Comparison of ENCODE assay signal across 31 mouse cellular contexts in genomic region chr6:126530019-126530418, GRCm38 (mm10). TPM values are rescaled to one million over a fixed set of nuclear protein-coding genes. Genes with fewer than 3 reads are reported as not detected.
A peak's percentile ranks its signal among the peaks of the same experiment; 100 is the strongest.
DNase-seq lines count a peak whose midpoint lies in the region; ATAC-seq and TF ChIP-seq lines count a peak whose summit lies in the region.
"Had no signal": no experiment of that assay in that cellular context is flagged by ENCODE, and none has a peak within 500 bp of the region (broad histone marks: within the 10 kb centered on the region; RNA-seq: fewer than 3 reads in every experiment).

No protein-coding gene starts in this region.

- H3K9ac ChIP-seq in heart, embryonic 15.5 days, result no peak overlapping the region
- H3K9ac ChIP-seq in lung, embryonic 14.5 days, result no peak overlapping the region
- H3K9ac ChIP-seq: embryonic facial prominence, embryonic 12.5 days; embryonic facial prominence, embryonic 15.5 days; forebrain, postnatal 0 days; heart, embryonic 12.5 days; hindbrain, embryonic 14.5 days had no signal

- H3K4me3 ChIP-seq in heart, embryonic 10.5 days, result no peak overlapping the region
- H3K4me3 ChIP-seq in heart, embryonic 15.5 days, result no peak overlapping the region
- H3K4me3 ChIP-seq in lung, embryonic 14.5 days (ENCODE audit: low read depth, low read length), result no peak overlapping the region
- H3K4me3 ChIP-seq: embryonic facial prominence, embryonic 12.5 days; embryonic facial prominence, embryonic 15.5 days; heart, embryonic 12.5 days had no signal

- no peaks in the 10 kb centered on the region for H3K9me3 ChIP-seq in heart, embryonic 10.5 days
- no peaks in the 10 kb centered on the region for H3K9me3 ChIP-seq in heart, embryonic 15.5 days (replicated peaks)
- H3K9me3 ChIP-seq in lung, embryonic 14.5 days (ENCODE audit: low read depth, low read length), result no peaks in the 10 kb centered on the region
- H3K9me3 ChIP-seq: embryonic facial prominence, embryonic 12.5 days; embryonic facial prominence, embryonic 15.5 days; heart, embryonic 12.5 days had no signal

- 67% methylated on average over 3 of the region's 3 CpGs for WGBS in heart, embryonic 10.5 days
- WGBS in heart, embryonic 15.5 days, result 62% methylated on average over 3 of the region's 3 CpGs
- 72% methylated on average over 3 of the region's 3 CpGs for WGBS in lung, embryonic 14.5 days

- no peak for ATAC-seq in heart, embryonic 15.5 days (replicated peaks; ENCODE audit: insufficient number of reproducible peaks, insufficient read depth, low FRiP score, low read depth)
- ATAC-seq in lung, embryonic 14.5 days (ENCODE audit: insufficient read depth), result no peak
- ATAC-seq: forebrain, embryonic 14.5 days; forebrain, postnatal 0 days; hindbrain, postnatal 0 days; inflammation-experienced regulatory T-cells, adult 6 months; intestine, embryonic 16.5 days; Patski had no signal

- DNase-seq in heart, adult 11 months, result peak; percentile 93
- no peak for DNase-seq in heart, embryonic 10.5 days (ENCODE audit: low spot score)
- DNase-seq in heart, postnatal 4 days, result no peak
- peak; percentile 11 for DNase-seq in lung, embryonic 14.5 days
- DNase-seq in lung, postnatal 25 days (ENCODE audit: low spot score), result no peak
- DNase-seq: adrenal gland, postnatal 10 days; adrenal gland, postnatal 36 days; B cell, adult 2 months; cerebellum, adult 11 months; cerebellum, adult 2 months; cerebellum, adult 9-11 months; cerebellum, postnatal 25 days; forebrain, postnatal 0 days; gastrocnemius, postnatal 36 days; heart, postnatal 14 days; kidney, adult 18-20 months; kidney, adult 9 months had no signal

- no peaks in the 10 kb centered on the region for H3K36me3 ChIP-seq in heart, embryonic 10.5 days
- no peaks in the 10 kb centered on the region for H3K36me3 ChIP-seq in heart, embryonic 15.5 days
- H3K36me3 ChIP-seq in lung, embryonic 14.5 days (ENCODE audit: insufficient read depth), result no peaks in the 10 kb centered on the region
- H3K36me3 ChIP-seq: embryonic facial prominence, embryonic 12.5 days; embryonic facial prominence, embryonic 15.5 days; G1E; heart, embryonic 12.5 days had no signal

- H3K27me3 ChIP-seq in heart, embryonic 10.5 days (ENCODE audit: insufficient read depth, poor library complexity, severe bottlenecking), result peaks cover 19% of the 10 kb centered on the region
- peaks cover 18% of the 10 kb centered on the region for H3K27me3 ChIP-seq in heart, embryonic 15.5 days
- peaks cover 8% of the 10 kb centered on the region; the same call in 1 of the 2 replicates for H3K27me3 ChIP-seq in lung, embryonic 14.5 days (ENCODE audit: insufficient read depth, low read length)

- no peak overlapping the region for H3K27ac ChIP-seq in heart, embryonic 10.5 days
- peak overlapping the region; percentile 42 for H3K27ac ChIP-seq in heart, embryonic 15.5 days
- no peak overlapping the region for H3K27ac ChIP-seq in lung, embryonic 14.5 days (ENCODE audit: low read depth)
- H3K27ac ChIP-seq: embryonic facial prominence, embryonic 12.5 days; embryonic facial prominence, embryonic 15.5 days; hindbrain, embryonic 14.5 days; hindbrain, postnatal 0 days had no signal

- no peak overlapping the region for H3K4me2 ChIP-seq in heart, embryonic 15.5 days
- H3K4me2 ChIP-seq in lung, embryonic 14.5 days, result no peak overlapping the region
- H3K4me2 ChIP-seq: embryonic facial prominence, embryonic 12.5 days; embryonic facial prominence, embryonic 15.5 days; heart, embryonic 12.5 days; hindbrain, embryonic 14.5 days had no signal

- peaks cover 27% of the 10 kb centered on the region for H3K4me1 ChIP-seq in heart, embryonic 10.5 days
- H3K4me1 ChIP-seq in heart, embryonic 15.5 days (replicated peaks), result peaks cover 19% of the 10 kb centered on the region
- H3K4me1 ChIP-seq in lung, embryonic 14.5 days (ENCODE audit: insufficient read depth), result peaks cover 11% of the 10 kb centered on the region

- TF ChIP-seq CTCF in lung, embryonic 14.5 days (IDR thresholded peaks at IDR 0.05; ENCODE audit: low read depth), result no peak

RNA-seq across cellular contexts. Expression of gene Kcna5, which starts 5.2 kb away (rescaled TPM):
- polyA plus RNA-seq in heart, embryonic 10.5 days (2016; fragmentation: Nextera tagmentation; extraction: Ambion mirVana), result 9.3 and 12.8 TPM in 2 replicates
- polyA plus RNA-seq in heart, embryonic 15.5 days (2015; fragmentation: Nextera tagmentation; extraction: Ambion mirVana), result 7.4 and 7.5 TPM in 2 replicates
- 10 to 100 TPM; 10.6 to 12.0 TPM for total RNA-seq in heart, postnatal 4 days (2021)
- 2.7 and 2.8 TPM in 2 replicates for polyA plus RNA-seq in lung, embryonic 14.5 days (2014; fragmentation: Nextera tagmentation; extraction: Ambion mirVana)
- total RNA-seq: CH12.LX; common myeloid progenitor, adult 5-6 weeks; G1E; granulocyte monocyte progenitor cell, adult 5-6 weeks had no signal
- polyA plus RNA-seq: G1E; inflammation-experienced regulatory T-cells, adult 6 months had no signal

Comparison
In these comparisons a context has a peak if more than half of its experiments do, and no peak if none do; other contexts are left out.
1. DNase-seq: peak in heart, adult 11 months (single experiment) and lung, embryonic 14.5 days (single experiment); none in heart, embryonic 10.5 days (single experiment), heart, postnatal 4 days (single experiment) and lung, postnatal 25 days (single experiment).